Mouse (Mus musculus): ENCODE data around the gene Batf. TPM values are rescaled to one million over a fixed set of nuclear protein-coding genes. Genes with fewer than 3 reads are reported as not detected.
A peak's percentile ranks its signal among the peaks of the same experiment; 100 is the strongest.

The Batf gene
- total and polyA plus RNA-seq, 3 experiments = 1.0 to 1.8 (median 1.6) TPM

DNA sequence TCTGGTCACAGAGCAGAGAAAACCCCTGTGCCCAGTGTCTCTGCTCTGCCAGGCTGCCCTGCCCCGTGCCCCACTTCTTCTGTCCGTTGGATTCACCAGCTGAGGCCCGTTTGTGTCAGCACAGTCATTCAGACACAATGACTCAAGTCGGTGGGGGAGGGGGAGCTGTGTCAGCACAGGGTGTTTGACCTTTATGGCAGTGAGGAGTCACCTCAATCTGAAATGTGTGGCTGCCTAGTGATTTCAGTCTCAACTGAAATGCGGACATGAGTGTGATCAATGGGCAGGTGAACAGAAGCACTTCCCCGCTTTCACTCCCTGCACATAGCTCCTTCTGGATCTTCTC, 43.4 kb downstream of the Batf start:
- H3K79me2 ChIP-seq (replicated peaks; ENCODE audit: control insufficient read depth, insufficient read depth, low read length) = no peaks in the 10 kb centered on the region
- DNase-seq = no peak
- no peak overlapping the region for H3K27ac ChIP-seq
- H3K4me1 ChIP-seq (ENCODE audit: control insufficient read depth, insufficient read depth, low read length) = no peaks in the 10 kb centered on the region; the same call in 1 of the 2 replicates
- no peak overlapping the region for H3K4me3 ChIP-seq
- WGBS = 56% methylated on average over 6 of the region's 6 CpGs
- intact Hi-C loops (cut with DNase I) = loop anchor here (2.0 to 5.0 kb wide), 2 partner anchors 43 to 221 kb away; partner anchors contain the start of gene Batf
- no peaks in the 10 kb centered on the region for H3K27me3 ChIP-seq (ENCODE audit: control insufficient read depth, insufficient read depth, low read length)
- H3K9ac ChIP-seq (ENCODE audit: low read depth, low read length) = no peak overlapping the region
- no peak for TF ChIP-seq EP300 (IDR thresholded peaks at IDR 0.05; ENCODE audit: insufficient read depth, low read depth, low read length)
- TF ChIP-seq CTCF (IDR thresholded peaks at IDR 0.05) = no peak
- no peak for TF ChIP-seq POLR2A (IDR thresholded peaks at IDR 0.05; ENCODE audit: insufficient read depth, low read depth, low read length)
- no peaks in the 10 kb centered on the region for H3K36me3 ChIP-seq (ENCODE audit: control insufficient read depth, insufficient read depth, low read length)

DNA sequence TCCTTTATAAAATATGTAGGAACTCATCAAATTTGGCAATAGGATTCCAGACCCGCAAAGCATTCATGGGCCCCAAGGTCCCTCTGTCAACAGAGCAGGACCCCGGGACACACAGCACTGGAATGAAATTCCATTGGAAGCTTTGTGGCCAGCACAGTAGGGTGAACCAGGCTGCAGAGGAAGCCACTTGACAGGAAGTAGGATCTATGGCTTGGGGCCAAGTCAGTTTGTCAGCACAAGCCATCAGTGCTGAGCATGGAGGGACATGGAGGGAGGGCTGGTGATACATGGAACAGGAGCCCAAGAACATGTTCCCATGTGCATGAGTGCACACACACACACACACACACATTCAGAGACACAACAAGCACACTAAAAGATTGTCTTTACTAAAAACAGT, 49.7 kb downstream of the Batf start:
- Histone ChIP-seq H3K4me1 (ENCODE audit: control insufficient read depth, insufficient read depth, low read length) (no peaks in the 10 kb centered on the region), H3K9ac (ENCODE audit: low read depth, low read length) (no peak overlapping the region), H3K27ac (no peak overlapping the region), H3K79me2 (replicated peaks; ENCODE audit: control insufficient read depth, insufficient read depth, low read length) (no peaks in the 10 kb centered on the region), H3K4me3 (no peak overlapping the region), H3K36me3 (ENCODE audit: control insufficient read depth, insufficient read depth, low read length) (no peaks in the 10 kb centered on the region), H3K27me3 (ENCODE audit: control insufficient read depth, insufficient read depth, low read length) (no peaks in the 10 kb centered on the region)
- no peak for DNase-seq
- WGBS = 40% methylated on average over 2 of the region's 2 CpGs
- intact Hi-C loops (cut with DNase I) = no loop called here
- TF ChIP-seq POLR2A (IDR thresholded peaks at IDR 0.05; ENCODE audit: insufficient read depth, low read depth, low read length) = no peak
- TF ChIP-seq CTCF (IDR thresholded peaks at IDR 0.05) = no peak
- TF ChIP-seq EP300 (IDR thresholded peaks at IDR 0.05; ENCODE audit: insufficient read depth, low read depth, low read length) = no peak

DNA sequence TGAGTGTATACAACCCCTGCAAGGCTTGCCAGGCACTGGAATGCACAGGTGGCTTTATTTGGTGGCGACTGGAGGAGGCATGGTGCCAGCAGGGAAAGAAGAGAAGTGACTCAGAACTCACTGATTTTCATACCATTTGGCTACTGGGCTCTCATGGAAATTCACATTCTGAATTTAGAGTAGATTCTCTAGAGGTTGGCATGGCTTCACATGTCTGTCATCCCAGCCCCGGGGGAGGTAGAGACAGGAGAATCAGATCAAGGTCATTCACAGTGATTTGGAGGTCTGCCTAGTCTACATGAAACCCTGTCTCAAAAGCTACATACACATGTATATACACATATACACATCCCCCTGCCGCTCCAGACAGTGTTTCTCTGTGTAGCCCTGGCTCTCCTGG, 50.5 kb downstream of the Batf start:
- intact Hi-C loops (cut with DNase I) = no loop called here

GRCm38 (mm10) chr12:85745827-85746695, 59.6 kb downstream of the Batf start, which contains the start of gene Flvcr2:
Gene Flvcr2 (plus strand): TSS chr12:85746539.
- DNase-seq = peak; percentile 84 to 86
- Histone ChIP-seq H3K27ac (peak within 1 kb of the TSS; percentile 47), H3K9ac (ENCODE audit: low read depth, low read length) (peak within 1 kb of the TSS; percentile 63), H3K27me3 (ENCODE audit: control insufficient read depth, insufficient read depth, low read length) (no peaks in the 10 kb centered on the region), H3K79me2 (replicated peaks; ENCODE audit: control insufficient read depth, insufficient read depth, low read length) (no peaks in the 10 kb centered on the region), H3K4me1 (ENCODE audit: control insufficient read depth, insufficient read depth, low read length) (0 out of 2 replicates have a peak, but pooled peaks cover 2% of the 10 kb centered on the region), H3K4me3 (peak within 1 kb of the TSS; percentile 49), H3K36me3 (ENCODE audit: control insufficient read depth, insufficient read depth, low read length) (no peaks in the 10 kb centered on the region)
- TF ChIP-seq POLR2A (IDR thresholded peaks at IDR 0.05; ENCODE audit: insufficient read depth, low read depth, low read length) = 0 out of 2 replicates have a peak, but pooled peaks have one; percentile 22
- peak; percentile 97 for TF ChIP-seq EP300 (IDR thresholded peaks at IDR 0.05; ENCODE audit: insufficient read depth, low read depth, low read length)
- TF ChIP-seq CTCF (IDR thresholded peaks at IDR 0.05) = peak; percentile 96
- intact Hi-C loops (cut with DNase I) = loop anchor here (1.0 to 5.0 kb wide), 2 partner anchors 72 to 331 kb away; partner anchors contain the start of gene Tgfb3
- WGBS = under 1% methylated on average over 51 of the region's 51 CpGs

More for the DNA sequence above, 50.5 kb downstream of the Batf start:
- no peak for DNase-seq
- WGBS = 80% methylated on average over 3 of the region's 3 CpGs
- Histone ChIP-seq H3K9ac (ENCODE audit: low read depth, low read length) (no peak overlapping the region), H3K27ac (no peak overlapping the region), H3K36me3 (ENCODE audit: control insufficient read depth, insufficient read depth, low read length) (no peaks in the 10 kb centered on the region), H3K4me3 (no peak overlapping the region), H3K79me2 (replicated peaks; ENCODE audit: control insufficient read depth, insufficient read depth, low read length) (no peaks in the 10 kb centered on the region), H3K27me3 (ENCODE audit: control insufficient read depth, insufficient read depth, low read length) (no peaks in the 10 kb centered on the region), H3K4me1 (ENCODE audit: control insufficient read depth, insufficient read depth, low read length) (no peaks in the 10 kb centered on the region)
- TF ChIP-seq CTCF (IDR thresholded peaks at IDR 0.05) (no peak), POLR2A (IDR thresholded peaks at IDR 0.05; ENCODE audit: insufficient read depth, low read depth, low read length) (no peak), EP300 (IDR thresholded peaks at IDR 0.05; ENCODE audit: insufficient read depth, low read depth, low read length) (no peak)

GRCm38 (mm10) chr12:85746696-85747219, 60.3 kb downstream of the Batf start:
- WGBS = 20% methylated on average over 21 of the region's 21 CpGs
- H3K4me3 ChIP-seq = peak overlapping the region; percentile 49
- no peak for DNase-seq
- H3K4me1 ChIP-seq (ENCODE audit: control insufficient read depth, insufficient read depth, low read length) = 0 out of 2 replicates have a peak, but pooled peaks cover 2% of the 10 kb centered on the region
- peak overlapping the region; percentile 63 for H3K9ac ChIP-seq (ENCODE audit: low read depth, low read length)
- no peaks in the 10 kb centered on the region for H3K27me3 ChIP-seq (ENCODE audit: control insufficient read depth, insufficient read depth, low read length)
- no peaks in the 10 kb centered on the region for H3K36me3 ChIP-seq (ENCODE audit: control insufficient read depth, insufficient read depth, low read length)
- TF ChIP-seq CTCF (IDR thresholded peaks at IDR 0.05) (no peak), POLR2A (IDR thresholded peaks at IDR 0.05; ENCODE audit: insufficient read depth, low read depth, low read length) (no peak), EP300 (IDR thresholded peaks at IDR 0.05; ENCODE audit: insufficient read depth, low read depth, low read length) (no peak)
- no peaks in the 10 kb centered on the region for H3K79me2 ChIP-seq (replicated peaks; ENCODE audit: control insufficient read depth, insufficient read depth, low read length)
- peak overlapping the region; percentile 47 for H3K27ac ChIP-seq
- intact Hi-C loops (cut with DNase I) = loop anchor here (5.0 kb wide), 1 partner anchor 331 kb away; the partner anchor contains the start of gene Tgfb3

Measured in heart, adult 2 months (tissue).